Mouse (Mus musculus): ENCODE results near the gene Trappc10.

Trappc10 gene

GRCm38 (mm10) chr10:78258142-78258675, 13.8 kb upstream of the Trappc10 start:
- no peak for DNase-seq (ENCODE audit: low read depth)

- DNase-seq (ENCODE audit: low read depth): no peak
Observed at GRCm38 (mm10) chr10:78255646-78256059, 11.2 kb upstream of the Trappc10 start.

- DNase-seq (ENCODE audit: low read depth): peak; percentile 43
Observed at GRCm38 (mm10) chr10:78247206-78247605, 2.8 kb upstream of the Trappc10 start.

GRCm38 (mm10) chr10:78246725-78247124, 2.3 kb upstream of the Trappc10 start:
- DNase-seq (ENCODE audit: low read depth): no peak

GRCm38 (mm10) chr10:78245225-78245547, 745 bp upstream of the Trappc10 start:
- DNase-seq (ENCODE audit: low read depth): no peak

GRCm38 (mm10) chr10:78244058-78244437, 393 bp downstream of the Trappc10 start:
- DNase-seq (ENCODE audit: low read depth): no peak

- no peak for DNase-seq (ENCODE audit: low read depth)
Observed at GRCm38 (mm10) chr10:78238926-78239325, 5.5 kb downstream of the Trappc10 start.

- no peak for DNase-seq (ENCODE audit: low read depth)
Observed at GRCm38 (mm10) chr10:78238297-78238696, 6.1 kb downstream of the Trappc10 start.

GRCm38 (mm10) chr10:78237809-78238208, 6.6 kb downstream of the Trappc10 start:
- no peak for DNase-seq (ENCODE audit: low read depth)

- DNase-seq (ENCODE audit: low read depth): no peak
Observed at GRCm38 (mm10) chr10:78236885-78237629, 7.4 kb downstream of the Trappc10 start.

- no peak for DNase-seq (ENCODE audit: low read depth)
Observed at GRCm38 (mm10) chr10:78233756-78234155, 10.7 kb downstream of the Trappc10 start.

GRCm38 (mm10) chr10:78233161-78233560, 11.3 kb downstream of the Trappc10 start:
- no peak for DNase-seq (ENCODE audit: low read depth)

GRCm38 (mm10) chr10:78232301-78232980, 12.0 kb downstream of the Trappc10 start:
- DNase-seq (ENCODE audit: low read depth): peak; percentile 34

- DNase-seq (ENCODE audit: low read depth): no peak
Observed at GRCm38 (mm10) chr10:78228560-78228928, 15.9 kb downstream of the Trappc10 start.

GRCm38 (mm10) chr10:78227875-78228559, 16.4 kb downstream of the Trappc10 start:
- no peak for DNase-seq (ENCODE audit: low read depth)

- DNase-seq (ENCODE audit: low read depth): no peak
Observed at GRCm38 (mm10) chr10:78224136-78224535, 20.3 kb downstream of the Trappc10 start.

- DNase-seq (ENCODE audit: low read depth): no peak
Observed at GRCm38 (mm10) chr10:78222908-78223307, 21.5 kb downstream of the Trappc10 start.

- DNase-seq (ENCODE audit: low read depth): no peak
Observed at GRCm38 (mm10) chr10:78221315-78221714, 23.1 kb downstream of the Trappc10 start.

GRCm38 (mm10) chr10:78219528-78219927, 24.9 kb downstream of the Trappc10 start:
- no peak for DNase-seq (ENCODE audit: low read depth)

- DNase-seq (ENCODE audit: low read depth): no peak
Observed at GRCm38 (mm10) chr10:78218576-78218975, 25.9 kb downstream of the Trappc10 start.

- no peak for DNase-seq (ENCODE audit: low read depth)
Observed at GRCm38 (mm10) chr10:78216376-78217083, 27.9 kb downstream of the Trappc10 start.

GRCm38 (mm10) chr10:78214371-78214770, 30.1 kb downstream of the Trappc10 start:
- no peak for DNase-seq (ENCODE audit: low read depth)
